In genomic region chr7:115134926-115135575, GRCm38 (mm10) we compare ENCODE assay signal across 14 mouse cellular contexts.
DNase-seq lines count a peak whose midpoint lies in the region.
"Had no signal": no experiment of that assay in that cellular context is flagged by ENCODE, and none has a peak within 500 bp of the region (broad histone marks: within the 10 kb centered on the region; RNA-seq: fewer than 3 reads in every experiment).

No protein-coding gene starts in this region.

- peak; percentile 98 for DNase-seq in heart, adult 11 months
- no peak for DNase-seq in heart, embryonic 10.5 days (ENCODE audit: low spot score)
- peak; percentile 11 for DNase-seq in retina, postnatal 1 day
- no peak for DNase-seq in retina, embryonic 14.5 days (ENCODE audit: low spot score)
- peak; percentile 43 to 57 for DNase-seq in heart, postnatal 36 days
- no peak for DNase-seq in adrenal gland, adult (ENCODE audit: inconsistent age in 2 of 2, low spot score in 1 of 2)
- DNase-seq in thymus, postnatal 36 days = no peak
- no peak for DNase-seq in urinary bladder, postnatal 25 days (ENCODE audit: low spot score)
- DNase-seq: kidney, postnatal 10 days; right cerebral cortex, postnatal 14 days; thymus, postnatal 25 days had no signal

- H3K4me3 ChIP-seq in heart, embryonic 10.5 days = no peak overlapping the region
- H3K4me3 ChIP-seq: limb, embryonic 15.5 days; megakaryocyte, embryonic 14.5 days; neural tube, embryonic 12.5 days had no signal

- no peak overlapping the region for H3K27ac ChIP-seq in heart, embryonic 10.5 days
- H3K27ac ChIP-seq: limb, embryonic 15.5 days; neural tube, embryonic 12.5 days had no signal

- intact Hi-C loops in heart, postnatal 36 days (cut with DNase I) = no loop called here

- no peaks in the 10 kb centered on the region for H3K9me3 ChIP-seq in heart, embryonic 10.5 days
- H3K9me3 ChIP-seq: limb, embryonic 15.5 days; neural tube, embryonic 12.5 days had no signal

- no peaks in the 10 kb centered on the region for H3K4me1 ChIP-seq in heart, embryonic 10.5 days

- H3K27me3 ChIP-seq in heart, embryonic 10.5 days (ENCODE audit: insufficient read depth, poor library complexity, severe bottlenecking) = no peaks in the 10 kb centered on the region
- H3K27me3 ChIP-seq: limb, embryonic 15.5 days had no signal

- WGBS in heart, embryonic 10.5 days = 82% methylated on average over 3 of the region's 3 CpGs

- no peaks in the 10 kb centered on the region for H3K36me3 ChIP-seq in heart, embryonic 10.5 days
- H3K36me3 ChIP-seq: limb, embryonic 15.5 days; neural tube, embryonic 12.5 days had no signal

Comparison
In these comparisons a context has a peak if more than half of its experiments do, and no peak if none do; other contexts are left out.
1. DNase-seq: peak in heart, adult 11 months (single experiment), retina, postnatal 1 day (single experiment) and heart, postnatal 36 days (2 of 2); none in heart, embryonic 10.5 days (single experiment), retina, embryonic 14.5 days (single experiment), adrenal gland, adult (0 of 2), thymus, postnatal 36 days (0 of 2) and urinary bladder, postnatal 25 days (single experiment).